Mouse (Mus musculus) lung, embryonic 16.5 days (tissue): ENCODE results near the gene Pcyt1b. TPM values are rescaled to one million over a fixed set of nuclear protein-coding genes. Genes with fewer than 3 reads are reported as not detected.

ENCODE experiments used
- ATAC-seq: fragments of 200-750 bp; cut with Nextera tagmentation; 2 replicates; pipeline ENCODE4 v1.8.0; 2017; ENCODE audit warnings: low read depth, mild to moderate bottlenecking, moderate library complexity
- H3K27ac ChIP-seq: fragments of 300-500 bp; sonication (generic); 2 replicates; pipeline ENCODE4 v1.5.1; 2014; ENCODE audit warnings: mild to moderate bottlenecking, control low read depth, low read length
- H3K27me3 ChIP-seq: fragments of 300-500 bp; sonication (generic); 2 replicates; pipeline ENCODE4 v1.6.1; 2014; ENCODE audit warnings: low read depth, low read length, mixed read lengths; ENCODE audit not compliant: control insufficient read depth, insufficient read depth
- H3K36me3 ChIP-seq: fragments of 300-500 bp; sonication (generic); 2 replicates; pipeline ENCODE4 v1.6.1; 2014; ENCODE audit warnings: low read length; ENCODE audit not compliant: control insufficient read depth, insufficient read depth
- H3K4me1 ChIP-seq: fragments of 300-500 bp; sonication (generic); replicated peaks from 2 replicates; pipeline ENCODE4 v1.6.1; 2014; ENCODE audit warnings: low read length, mixed read lengths; ENCODE audit not compliant: control insufficient read depth, insufficient read depth
- H3K4me2 ChIP-seq: fragments of 300-500 bp; sonication (generic); 2 replicates; pipeline ENCODE4 v1.6.1; 2014; ENCODE audit warnings: low read depth, low read length, control low read depth
- H3K4me3 ChIP-seq: fragments of 300-500 bp; sonication (generic); 2 replicates; pipeline ENCODE4 v1.5.1; 2014; ENCODE audit warnings: mild to moderate bottlenecking, low read length, control low read depth
- H3K9ac ChIP-seq: fragments of 300-500 bp; sonication (generic); 2 replicates; pipeline ENCODE4 v1.6.1; 2014; ENCODE audit warnings: low read length, control low read depth
- H3K9me3 ChIP-seq: fragments of 300-500 bp; sonication (generic); 2 replicates; pipeline ENCODE4 v1.6.1; 2016; ENCODE audit warnings: low read length; ENCODE audit not compliant: control insufficient read depth
- WGBS: fragments of 180-500 bp; shearing (Covaris S2); extraction: QIAGEN DNeasy Blood & Tissue Kit; methylation state at CpG from one replicate; pipeline ENCODE4 v1.1.7; 2014; 5-methylcytosine and 5-hydroxymethylcytosine counted together
- polyA plus RNA-seq: library from polyadenylated mRNA; unstranded; fragments of >200 nt; fragmentation: Nextera tagmentation; extraction: Ambion mirVana; gene quantifications from 2 replicates; pipeline ENCODE4 v1.2.1, GENCODE M21; 2015

The Pcyt1b gene
- polyA plus RNA-seq, 1 experiment from 2014 or later: 0.93 TPM

DNA sequence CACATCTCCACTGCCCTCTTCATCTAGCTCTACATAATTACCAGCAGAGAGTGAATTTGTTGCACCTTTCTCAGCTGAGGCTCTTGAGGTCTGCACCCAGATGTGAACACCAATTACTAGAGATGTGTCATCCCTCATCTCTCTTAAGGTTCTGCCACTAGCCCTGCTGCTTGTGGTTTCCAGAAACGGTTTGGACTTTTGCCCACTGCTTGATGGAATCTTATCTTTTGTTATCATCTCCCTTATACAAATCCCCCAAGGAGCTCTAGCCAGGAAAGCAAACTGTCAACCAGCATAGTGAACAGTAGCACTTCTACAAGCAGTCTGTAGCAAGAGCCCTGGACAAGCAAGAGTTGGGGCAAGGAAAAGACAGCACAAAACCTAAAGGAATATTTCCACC lies 57.9 kb downstream of the Pcyt1b start:
- no peak overlapping the region for H3K4me2 ChIP-seq
- 28% methylated on average over 1 of the region's 1 CpGs for WGBS
- no peak for ATAC-seq

DNA sequence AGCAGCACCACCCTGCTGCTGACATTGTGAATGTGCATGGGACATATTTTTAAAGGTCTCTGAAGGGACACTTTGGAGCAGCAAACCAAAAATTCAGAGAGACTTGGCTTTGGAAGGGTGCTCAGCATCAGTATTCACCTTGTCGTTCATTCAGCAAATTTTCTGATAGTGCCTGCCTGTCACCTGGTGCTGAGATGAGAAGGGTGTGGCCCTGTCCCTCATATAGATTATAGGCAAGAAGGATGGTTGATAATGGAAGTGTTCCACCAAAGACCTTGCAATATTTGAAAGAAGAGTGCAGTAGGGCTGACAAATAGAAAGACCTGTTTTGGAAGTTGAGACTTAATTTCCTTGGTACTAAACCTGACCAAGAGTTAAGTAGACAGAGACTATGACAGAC lies 74.9 kb downstream of the Pcyt1b start:
- Histone ChIP-seq H3K4me3 (no peak overlapping the region), H3K27me3 (no peaks in the 10 kb centered on the region), H3K4me1 (no peaks in the 10 kb centered on the region), H3K27ac (no peak overlapping the region), H3K9me3 (no peaks in the 10 kb centered on the region), H3K9ac (no peak overlapping the region), H3K4me2 (no peak overlapping the region), H3K36me3 (no peaks in the 10 kb centered on the region)
- ATAC-seq: no peak
- 81% methylated on average over 1 of the region's 1 CpGs for WGBS

More for the DNA sequence above, 57.9 kb downstream of the Pcyt1b start:
- Histone ChIP-seq H3K4me1 (no peaks in the 10 kb centered on the region), H3K27ac (no peak overlapping the region), H3K36me3 (no peaks in the 10 kb centered on the region), H3K9me3 (no peaks in the 10 kb centered on the region), H3K27me3 (no peaks in the 10 kb centered on the region), H3K4me3 (no peak overlapping the region), H3K9ac (no peak overlapping the region)

DNA sequence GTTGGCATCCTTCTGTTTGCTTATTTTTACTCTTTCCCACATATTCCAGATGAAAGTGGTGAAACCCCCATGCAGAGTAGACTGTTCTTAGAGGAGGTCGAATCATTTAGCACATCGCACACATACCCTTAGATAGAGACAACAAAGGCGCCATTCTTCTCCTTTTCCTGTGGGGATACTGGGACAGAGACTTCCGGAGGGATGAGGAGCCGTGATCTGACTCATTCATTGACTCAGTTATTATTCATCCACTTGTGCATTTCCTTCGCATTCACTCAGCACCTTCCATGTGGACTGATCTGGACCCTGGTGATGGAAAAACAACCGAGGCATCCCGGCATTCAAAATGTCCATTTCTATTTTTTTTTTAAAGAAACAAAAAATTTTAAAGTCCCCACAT lies 76.2 kb downstream of the Pcyt1b start:
- H3K4me3 ChIP-seq: no peak overlapping the region
- no peaks in the 10 kb centered on the region for H3K36me3 ChIP-seq
- no peak for ATAC-seq
- H3K27me3 ChIP-seq: no peaks in the 10 kb centered on the region
- no peaks in the 10 kb centered on the region for H3K4me1 ChIP-seq
- WGBS: 84% methylated on average over 8 of the region's 8 CpGs
- H3K27ac ChIP-seq: no peak overlapping the region
- H3K4me2 ChIP-seq: no peak overlapping the region
- no peaks in the 10 kb centered on the region for H3K9me3 ChIP-seq
- no peak overlapping the region for H3K9ac ChIP-seq

DNA sequence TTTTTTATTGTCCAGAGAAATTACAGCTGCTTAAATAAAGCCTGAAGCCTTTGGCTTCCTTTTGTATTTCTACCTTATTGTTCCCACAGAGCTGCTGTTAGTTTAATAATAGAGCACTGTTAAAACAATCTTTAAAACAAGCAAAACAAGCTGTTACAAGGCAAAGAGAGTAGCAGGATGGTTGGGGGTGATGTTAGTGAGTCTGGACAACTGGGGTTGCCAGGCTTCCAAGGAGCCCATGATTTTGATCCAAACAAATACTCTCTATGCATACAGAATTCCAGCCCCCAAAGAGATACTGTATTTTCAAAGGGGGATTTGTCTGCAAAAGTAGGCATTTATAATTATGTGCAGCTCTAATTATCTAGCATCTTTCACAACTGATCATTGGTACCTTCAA lies 77.7 kb downstream of the Pcyt1b start:
- no peak overlapping the region for H3K9ac ChIP-seq
- no peak overlapping the region for H3K4me2 ChIP-seq
- H3K36me3 ChIP-seq: no peaks in the 10 kb centered on the region
- H3K4me3 ChIP-seq: no peak overlapping the region
- no peak for ATAC-seq
- no peaks in the 10 kb centered on the region for H3K9me3 ChIP-seq
- no peaks in the 10 kb centered on the region for H3K27me3 ChIP-seq
- no peak overlapping the region for H3K27ac ChIP-seq
- H3K4me1 ChIP-seq: no peaks in the 10 kb centered on the region

DNA sequence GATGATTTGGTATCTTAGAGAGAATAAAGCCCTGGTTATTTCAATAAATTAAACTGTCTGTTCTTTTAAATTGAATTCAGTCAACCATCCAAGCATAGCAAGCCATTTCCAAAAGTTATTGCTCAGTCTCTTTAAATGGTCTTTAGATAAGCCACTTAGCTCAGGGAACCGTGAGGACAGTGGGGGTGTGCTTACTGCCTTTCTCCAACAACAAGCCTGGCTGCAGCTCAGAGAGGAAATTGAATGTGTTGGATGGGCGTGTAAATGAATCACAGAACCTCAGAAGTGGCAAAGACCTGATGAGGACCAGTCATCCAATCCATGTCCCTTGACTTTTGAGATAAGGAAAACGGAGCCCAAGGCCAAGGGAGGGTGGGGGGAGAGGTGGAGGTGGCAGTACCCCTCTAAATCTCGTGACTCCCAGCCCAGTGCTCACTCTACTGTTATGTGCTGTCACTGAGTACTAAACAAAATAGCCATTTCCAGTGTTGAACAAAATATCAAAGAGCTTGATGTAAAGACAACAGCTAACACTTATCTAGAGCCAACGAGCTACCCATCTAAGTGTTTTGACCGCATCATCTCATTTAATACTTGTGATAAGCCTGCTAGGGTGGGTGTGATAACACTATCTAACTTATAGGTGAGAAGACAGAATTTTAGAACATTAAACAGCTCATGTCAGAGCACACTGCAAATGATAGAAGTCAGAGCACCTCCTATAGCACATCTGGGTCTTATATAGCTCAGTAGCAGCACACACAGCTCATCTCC lies 78.5 kb downstream of the Pcyt1b start:
- WGBS: 52% methylated on average over 6 of the region's 6 CpGs
- Histone ChIP-seq H3K36me3 (no peaks in the 10 kb centered on the region), H3K27me3 (no peaks in the 10 kb centered on the region), H3K4me3 (no peak overlapping the region), H3K4me2 (no peak overlapping the region), H3K9me3 (no peaks in the 10 kb centered on the region), H3K4me1 (no peaks in the 10 kb centered on the region), H3K27ac (no peak overlapping the region), H3K9ac (no peak overlapping the region)
- ATAC-seq: no peak

DNA sequence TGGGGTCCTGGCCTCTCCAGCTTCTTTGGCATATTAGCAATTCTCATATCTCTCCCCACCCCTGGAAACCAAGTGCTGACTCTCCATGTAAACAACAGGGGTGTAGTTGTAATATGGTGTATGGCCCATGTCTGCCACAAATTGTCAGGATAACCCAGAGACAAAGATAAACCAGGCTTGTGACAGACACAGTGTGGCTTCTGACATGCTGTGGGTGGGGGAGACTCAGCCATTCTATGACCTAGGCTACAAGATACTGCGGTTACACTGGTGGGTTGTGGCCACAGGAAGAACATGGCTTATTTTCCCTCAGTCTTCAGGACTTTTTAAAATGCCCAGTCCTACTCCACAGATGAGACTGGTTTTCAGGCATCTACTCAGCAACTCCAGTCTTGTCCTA lies 94.5 kb downstream of the Pcyt1b start:
- Histone ChIP-seq H3K9ac (no peak overlapping the region), H3K27ac (no peak overlapping the region), H3K36me3 (no peaks in the 10 kb centered on the region), H3K4me3 (no peak overlapping the region), H3K4me1 (no peaks in the 10 kb centered on the region), H3K4me2 (no peak overlapping the region), H3K27me3 (no peaks in the 10 kb centered on the region; the same call in none of the 2 replicates), H3K9me3 (no peaks in the 10 kb centered on the region)
- 93% methylated on average over 1 of the region's 1 CpGs for WGBS
- no peak for ATAC-seq

DNA sequence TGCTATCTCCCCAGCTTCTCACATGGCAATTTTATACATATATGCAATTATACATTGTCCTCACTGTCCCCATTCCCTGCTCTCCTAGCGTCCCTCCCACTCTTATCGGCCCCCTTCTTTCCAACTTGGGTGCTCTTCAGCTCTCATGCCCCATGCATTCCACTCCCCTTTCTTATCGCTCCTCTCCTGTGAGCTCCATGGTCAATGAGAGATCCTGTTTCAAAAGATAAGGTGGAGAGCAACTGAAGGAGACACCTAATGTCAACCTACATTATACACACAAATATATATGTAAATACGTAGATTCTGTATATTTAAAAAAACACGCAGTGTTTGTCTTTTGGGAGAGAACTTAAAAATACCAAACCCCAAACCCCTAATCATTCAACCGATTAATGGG lies 95.9 kb downstream of the Pcyt1b start:
- H3K9me3 ChIP-seq: no peaks in the 10 kb centered on the region
- H3K27me3 ChIP-seq: no peaks in the 10 kb centered on the region; the same call in none of the 2 replicates
- WGBS: 77% methylated on average over 6 of the region's 6 CpGs
- no peak for ATAC-seq
- no peak overlapping the region for H3K9ac ChIP-seq
- no peak overlapping the region for H3K4me2 ChIP-seq
- H3K4me3 ChIP-seq: no peak overlapping the region
- no peak overlapping the region for H3K27ac ChIP-seq
- no peaks in the 10 kb centered on the region for H3K4me1 ChIP-seq
- no peaks in the 10 kb centered on the region for H3K36me3 ChIP-seq

DNA sequence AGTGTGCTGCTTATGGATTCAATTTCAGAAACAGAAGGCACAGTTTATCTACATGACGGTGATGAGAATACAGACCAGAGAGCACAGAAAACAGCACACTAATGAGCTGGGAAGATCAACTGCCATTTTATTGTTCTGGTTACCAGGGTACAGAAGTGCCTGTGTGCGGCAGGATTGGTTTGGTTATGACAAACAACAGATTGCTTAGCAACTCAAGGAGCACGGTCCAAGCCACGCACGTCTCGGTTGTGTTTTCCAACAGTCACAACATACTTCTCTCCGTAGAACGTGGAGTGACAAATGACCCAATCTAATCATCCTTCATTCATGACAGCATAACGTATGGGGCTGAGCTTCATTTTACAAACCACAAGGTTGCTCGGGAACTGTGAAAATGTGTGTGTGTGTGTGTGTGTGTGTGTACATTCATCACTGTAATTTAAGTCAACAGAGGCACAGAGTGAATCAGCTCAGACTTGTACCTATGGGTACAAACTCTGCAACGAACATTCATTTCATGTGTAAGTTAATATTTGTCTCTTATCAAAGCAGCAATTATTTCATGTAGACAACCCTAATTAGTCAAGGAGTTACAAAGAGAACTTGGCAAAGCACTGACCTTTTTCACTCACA lies 100.7 kb downstream of the Pcyt1b start:
- ATAC-seq: no peak
- WGBS: 44% methylated on average over 11 of the region's 11 CpGs
- H3K4me1 ChIP-seq: 0 out of 2 replicates have a peak, but pooled peaks cover 2% of the 10 kb centered on the region

DNA sequence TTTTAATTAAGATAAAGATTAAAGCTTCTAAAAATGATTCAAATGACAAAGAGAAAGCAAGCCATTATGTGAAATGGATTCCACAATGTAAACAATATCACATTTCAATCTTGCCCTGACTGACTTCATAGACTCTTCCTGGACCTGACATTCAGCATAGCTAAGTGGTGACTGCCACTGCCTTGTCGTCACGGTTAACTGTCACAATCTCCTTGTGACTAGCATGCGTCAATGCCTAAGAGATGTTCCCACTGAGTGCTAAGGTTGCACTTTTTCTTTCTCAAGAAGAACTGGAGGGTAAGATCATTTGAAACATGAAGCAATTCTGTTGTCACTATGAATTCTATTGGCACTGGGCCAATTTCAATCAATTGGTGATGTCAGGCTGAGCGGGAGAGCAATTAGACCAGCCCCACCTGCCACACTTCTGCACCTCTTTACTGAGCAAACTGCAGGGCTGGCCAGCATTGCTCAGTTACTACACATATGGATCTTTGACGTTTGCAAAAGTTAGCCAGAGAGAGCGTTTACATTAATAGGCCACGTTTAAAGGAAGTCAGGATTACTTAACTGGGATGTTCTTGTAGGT lies 102.3 kb downstream of the Pcyt1b start:
- Histone ChIP-seq H3K4me2 (no peak overlapping the region), H3K27me3 (no peaks in the 10 kb centered on the region; the same call in 1 of the 2 replicates), H3K27ac (no peak overlapping the region), H3K9me3 (no peaks in the 10 kb centered on the region), H3K9ac (no peak overlapping the region), H3K4me3 (no peak overlapping the region), H3K36me3 (no peaks in the 10 kb centered on the region), H3K4me1 (0 out of 2 replicates have a peak, but pooled peaks cover 2% of the 10 kb centered on the region)
- no peak for ATAC-seq
- WGBS: 37% methylated on average over 7 of the region's 7 CpGs

More for the DNA sequence above, 100.7 kb downstream of the Pcyt1b start:
- H3K4me2 ChIP-seq: no peak overlapping the region
- no peaks in the 10 kb centered on the region for H3K9me3 ChIP-seq
- H3K4me3 ChIP-seq: no peak overlapping the region
- no peak overlapping the region for H3K27ac ChIP-seq
- no peaks in the 10 kb centered on the region; the same call in 1 of the 2 replicates for H3K27me3 ChIP-seq
- H3K36me3 ChIP-seq: no peaks in the 10 kb centered on the region
- H3K9ac ChIP-seq: no peak overlapping the region
